Mouse (Mus musculus) 3134 (cell line): Measurements from ENCODE around the gene Taar9.
"Not testable (repeated sequence)": the region's sequence is repeated elsewhere in the genome, so short reads cannot be mapped to it uniquely, and the experiment has no call there.

ENCODE experiments used
- DNase-seq: peaks from one replicate; pipeline ENCODE4 v3.0.0-alpha.2; 2011; ENCODE audit warnings: low spot score; ENCODE audit not compliant: insufficient read length; ENCODE audit errors: extremely low read depth

Taar9 gene

DNA sequence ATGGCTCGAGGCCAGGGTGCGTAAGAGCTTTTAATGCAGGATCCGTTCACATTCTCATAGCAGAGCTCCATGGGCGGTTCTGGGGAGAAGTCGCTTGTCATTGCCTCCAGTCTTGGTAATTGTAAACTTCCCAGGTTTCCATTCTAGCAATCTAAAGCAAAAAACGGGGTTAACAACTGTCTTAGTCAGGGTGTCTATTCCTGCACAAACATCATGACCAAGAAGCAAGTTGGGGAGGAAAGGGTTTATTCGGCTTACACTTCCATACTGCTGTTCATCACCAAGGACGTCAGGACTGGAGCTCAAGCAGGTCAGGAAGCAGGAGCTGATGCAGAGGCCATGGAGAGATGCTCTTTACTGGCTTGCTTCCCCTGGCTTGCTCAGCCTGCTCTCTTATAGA, at the start of gene Taar9:
TSS of gene Taar9 (minus strand) at position 101 of the 400 bp plus-strand sequence.
- not testable (repeated sequence) for DNase-seq

DNA sequence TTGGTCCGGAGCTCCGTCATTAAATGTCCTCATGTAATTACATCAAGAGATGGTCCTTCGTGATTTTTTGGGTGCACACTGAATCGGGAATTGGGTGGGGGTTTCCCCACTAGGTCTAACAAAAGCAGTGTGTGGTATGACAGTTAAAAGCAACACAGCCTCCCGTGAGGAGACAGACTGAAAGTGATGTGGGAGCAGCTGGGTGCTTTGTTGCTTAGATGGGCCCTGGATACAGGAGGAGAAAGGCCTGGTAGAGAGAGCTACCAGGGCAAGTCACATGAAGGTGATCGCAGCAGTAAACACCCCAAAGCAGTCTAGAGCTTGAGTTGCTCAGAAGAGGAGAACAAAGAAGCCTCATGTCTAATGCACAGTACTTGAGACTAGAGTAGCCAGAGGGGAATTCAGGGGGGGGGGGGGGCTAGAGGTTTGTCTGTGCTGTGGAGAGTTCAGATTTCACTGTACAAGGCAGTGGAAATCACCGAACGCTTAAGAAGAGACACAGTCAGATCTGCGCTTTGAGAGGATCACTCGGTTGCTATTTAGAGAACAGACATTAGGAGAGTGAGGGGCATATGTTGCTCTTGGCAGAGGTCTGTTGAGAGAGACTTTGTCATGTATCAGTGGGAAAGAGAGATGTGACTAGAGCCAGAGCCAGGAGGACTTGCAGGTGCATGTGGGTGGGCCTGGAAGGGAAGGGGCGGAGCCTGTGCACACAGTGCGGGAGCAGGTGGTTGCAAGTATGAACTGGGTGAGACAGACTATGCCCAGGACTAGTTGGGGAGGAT, 49.3 kb upstream of the Taar9 start:
- peak; percentile 4 for DNase-seq

GRCm38 (mm10) chr10:24150086-24150485, 40.8 kb upstream of the Taar9 start:
- no peak for DNase-seq

DNA sequence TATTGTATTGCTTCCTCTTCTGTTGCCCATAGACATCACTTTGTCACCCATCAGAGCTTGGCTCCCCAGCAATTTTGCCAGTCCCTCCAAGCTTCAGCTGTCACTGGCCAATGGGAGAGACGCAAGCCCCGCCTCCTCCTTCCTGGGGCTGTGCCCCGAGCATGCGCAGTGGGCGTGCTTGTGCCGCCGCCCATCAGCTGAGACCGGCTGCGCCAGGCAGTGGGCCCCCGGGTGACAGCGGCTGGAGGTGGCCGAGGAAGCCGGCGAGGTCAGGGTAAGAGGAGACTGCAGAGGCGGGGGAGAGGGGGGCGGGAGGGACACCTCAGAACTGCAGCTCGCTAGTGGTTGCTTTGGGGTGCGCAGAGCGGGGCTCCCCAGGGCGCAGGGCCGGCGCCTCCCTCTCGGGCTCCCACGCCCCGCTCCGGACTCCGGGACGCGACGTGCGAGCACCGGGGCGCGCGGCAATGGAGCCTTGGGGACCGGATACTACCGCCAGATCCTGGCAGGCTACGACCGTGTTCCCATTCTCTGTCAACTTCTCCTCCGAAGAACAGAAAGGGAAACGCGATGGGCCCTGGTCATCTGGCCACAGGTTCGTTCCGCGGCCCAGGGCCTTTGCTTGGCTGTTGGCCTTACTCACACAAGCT, 39.9 kb upstream of the Taar9 start, which contains the start of gene Stx7:
TSS of gene Stx7 (plus strand) at position 168 of the 647 bp plus-strand sequence.
- peak; percentile 87 for DNase-seq

- DNase-seq = no peak
Measured at GRCm38 (mm10) chr10:24142735-24143134, 33.4 kb upstream of the Taar9 start.

- DNase-seq = no peak
Measured at GRCm38 (mm10) chr10:24138623-24139261, 29.4 kb upstream of the Taar9 start.

DNA sequence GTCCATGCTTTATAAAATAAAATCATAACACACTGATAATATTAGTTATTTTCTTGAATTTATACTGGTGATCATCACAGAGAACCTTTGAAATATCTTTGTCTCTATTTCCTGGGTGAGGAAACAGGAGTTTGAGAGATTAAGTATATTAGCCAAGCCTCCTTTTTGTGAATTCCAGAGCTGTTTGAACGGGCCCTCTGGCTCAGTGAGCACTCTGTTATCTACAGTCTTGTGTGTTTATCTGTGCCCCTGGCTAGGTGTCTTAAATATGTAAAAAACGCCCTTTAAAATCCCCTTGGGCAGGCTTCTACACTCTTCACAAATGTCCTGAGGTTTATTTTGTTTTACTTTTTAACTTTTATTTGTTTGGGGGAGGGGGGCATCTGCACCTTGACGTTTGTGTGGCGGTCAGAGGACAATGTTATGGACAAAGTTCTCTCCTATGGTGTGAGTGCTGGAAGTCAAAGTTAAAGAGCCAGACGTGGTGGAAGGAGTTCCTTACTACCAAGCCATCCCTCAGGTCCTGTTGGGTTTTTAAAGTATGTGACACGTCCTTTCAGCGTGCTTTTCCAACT, 24.8 kb upstream of the Taar9 start:
- DNase-seq = no peak

DNA sequence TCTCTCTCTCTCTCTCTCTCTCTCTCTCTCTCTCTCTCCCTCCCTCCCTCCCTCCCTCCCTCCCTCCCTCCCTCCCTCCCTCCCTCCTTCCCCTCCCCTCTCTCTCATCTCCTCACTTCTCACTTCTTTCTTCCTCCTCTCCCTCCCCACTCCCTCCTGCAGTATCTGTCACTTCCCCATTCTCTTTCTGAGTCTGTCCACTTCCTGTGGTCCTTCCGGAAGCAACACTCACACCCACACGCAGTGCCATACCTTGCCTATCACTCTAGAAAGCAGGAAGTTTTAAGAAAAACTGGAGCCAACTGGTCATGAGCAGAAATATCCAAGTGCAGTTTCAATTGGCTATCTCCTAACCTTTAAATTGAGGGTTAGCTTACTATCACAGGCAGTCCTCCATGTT, 23.8 kb upstream of the Taar9 start:
- no peak for DNase-seq

GRCm38 (mm10) chr10:24132273-24132672, 22.9 kb upstream of the Taar9 start:
- no peak for DNase-seq

DNA sequence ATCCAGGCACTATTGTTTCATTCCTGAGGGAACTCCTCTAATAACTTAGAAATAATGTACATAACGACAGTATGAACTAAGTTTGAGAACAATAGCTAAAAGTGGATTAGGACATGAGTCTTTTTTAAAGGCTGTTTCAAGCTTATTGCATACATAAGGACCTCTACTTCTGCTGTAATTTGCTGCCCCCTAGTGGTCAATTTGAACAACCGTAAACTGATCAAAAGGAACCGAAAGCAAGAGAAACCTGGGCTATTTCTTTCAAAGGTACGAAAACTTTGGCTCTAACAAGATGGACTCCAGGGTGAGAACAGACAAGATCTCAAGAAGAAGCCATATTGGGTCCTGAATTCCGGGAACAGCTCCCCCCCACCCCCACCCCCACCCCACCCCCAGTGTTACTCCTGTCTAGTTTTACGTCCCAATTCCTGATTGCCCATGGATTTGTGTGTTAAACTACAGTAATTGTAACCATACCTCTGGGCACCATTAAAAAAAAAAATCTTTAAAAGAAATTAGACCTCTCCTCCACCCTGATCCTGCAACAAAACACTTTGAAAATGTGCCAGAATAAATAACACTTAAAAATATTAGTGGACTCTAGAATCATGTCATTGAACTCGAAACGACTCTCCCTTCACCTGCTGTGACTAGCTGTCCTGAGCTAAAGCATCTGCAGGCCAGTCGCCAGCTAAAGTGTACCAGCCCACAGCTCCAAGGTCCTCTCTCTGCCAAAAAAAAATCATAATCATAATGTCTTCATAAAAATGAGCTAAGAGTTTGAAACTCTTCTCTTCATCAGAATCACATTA, 22.3 kb upstream of the Taar9 start:
- peak; percentile 57 for DNase-seq

- no peak for DNase-seq
Measured at GRCm38 (mm10) chr10:24111116-24111778, 1.9 kb upstream of the Taar9 start.

GRCm38 (mm10) chr10:24108236-24108635, 1.1 kb downstream of the Taar9 start:
- DNase-seq = no peak

DNA sequence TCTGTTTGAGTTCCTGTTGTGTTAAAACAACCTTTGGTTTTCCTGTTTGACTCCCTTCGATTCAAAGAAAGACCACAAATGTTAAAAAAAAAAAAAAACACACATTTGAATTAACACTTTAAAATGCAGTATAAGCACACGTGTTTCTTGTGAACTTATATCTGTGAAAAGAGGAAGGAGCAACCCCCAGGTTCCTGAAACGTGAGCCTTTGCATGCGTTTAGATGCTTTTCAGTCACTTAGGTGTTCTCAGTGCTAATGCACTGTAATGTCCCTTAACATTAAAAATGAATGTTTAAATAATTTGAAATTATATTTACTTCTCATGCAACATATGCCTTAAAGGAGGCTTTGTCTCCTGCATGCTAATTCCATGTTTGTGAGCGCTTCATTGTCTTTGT, 1.6 kb downstream of the Taar9 start:
- DNase-seq = no peak

GRCm38 (mm10) chr10:24103299-24103698, 6.0 kb downstream of the Taar9 start:
- DNase-seq = not testable (repeated sequence)

- DNase-seq = not testable (repeated sequence)
Measured at GRCm38 (mm10) chr10:24101812-24102211, 7.5 kb downstream of the Taar9 start, which contains the start of gene Taar8c. Gene Taar8c, minus strand, starts transcription at chr10:24101912.

DNA sequence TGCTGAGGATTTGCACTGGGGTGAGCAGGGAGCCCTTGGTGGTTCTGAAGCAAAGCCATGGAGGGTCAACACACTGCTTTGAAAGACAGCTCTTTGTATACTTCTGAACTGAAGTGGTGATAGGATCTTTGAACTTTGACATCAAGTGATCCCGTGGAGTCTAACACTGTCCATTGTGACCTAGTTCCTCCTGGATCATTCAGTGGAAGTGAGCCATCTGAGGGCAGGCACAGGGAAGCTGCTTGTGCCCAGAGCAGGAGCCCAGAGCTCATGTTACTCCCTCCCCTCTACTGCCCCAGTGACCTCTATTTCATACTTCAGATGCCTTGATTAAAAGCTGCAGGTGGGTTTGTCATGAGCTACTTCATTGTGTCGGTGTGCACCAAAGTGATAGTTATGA, 12.3 kb downstream of the Taar9 start:
- DNase-seq = not testable (repeated sequence)

DNA sequence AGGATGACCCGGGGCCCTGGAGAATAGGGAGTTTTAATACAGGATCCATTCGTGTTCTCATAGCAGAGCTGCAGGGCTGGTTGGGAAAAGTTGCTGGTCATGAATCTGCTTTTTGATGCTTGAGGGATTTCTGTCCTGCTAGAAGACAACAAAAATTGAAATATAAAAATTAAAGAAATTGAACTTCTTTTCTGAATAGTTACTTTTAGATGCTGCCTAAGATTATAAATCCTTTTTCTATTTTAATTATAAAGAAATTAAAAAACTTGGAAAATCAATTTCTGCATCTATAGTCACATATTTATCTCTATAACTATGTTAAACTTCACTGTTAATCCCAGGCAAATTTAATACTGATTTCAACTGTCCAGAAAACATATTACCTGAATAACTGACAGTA, 17.1 kb downstream of the Taar9 start, which contains the start of gene Taar8b:
TSS of gene Taar8b (minus strand) at position 101 of the 400 bp plus-strand sequence.
- no peak for DNase-seq

GRCm38 (mm10) chr10:24087168-24087567, 22.2 kb downstream of the Taar9 start:
- DNase-seq = no peak

DNA sequence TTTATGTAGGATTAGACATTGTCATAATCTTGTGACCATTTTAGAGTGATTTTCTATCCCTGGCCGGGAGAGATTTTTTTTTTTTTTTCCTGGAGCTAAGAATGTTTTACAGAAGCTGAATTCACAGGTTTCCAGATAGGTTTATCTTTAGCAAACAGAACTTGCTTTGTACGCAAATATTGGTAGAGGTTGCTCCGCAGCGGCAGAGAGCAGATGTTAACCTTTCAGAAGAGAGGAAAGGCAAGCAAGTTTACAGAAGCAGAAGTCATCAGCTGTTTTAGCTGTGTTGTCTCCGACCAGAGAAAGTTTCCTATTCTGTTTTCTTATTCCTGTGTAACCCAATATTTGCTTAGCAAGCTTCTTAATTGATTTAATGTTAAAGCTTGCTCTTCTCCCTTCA, 22.8 kb downstream of the Taar9 start:
- DNase-seq = no peak

DNA sequence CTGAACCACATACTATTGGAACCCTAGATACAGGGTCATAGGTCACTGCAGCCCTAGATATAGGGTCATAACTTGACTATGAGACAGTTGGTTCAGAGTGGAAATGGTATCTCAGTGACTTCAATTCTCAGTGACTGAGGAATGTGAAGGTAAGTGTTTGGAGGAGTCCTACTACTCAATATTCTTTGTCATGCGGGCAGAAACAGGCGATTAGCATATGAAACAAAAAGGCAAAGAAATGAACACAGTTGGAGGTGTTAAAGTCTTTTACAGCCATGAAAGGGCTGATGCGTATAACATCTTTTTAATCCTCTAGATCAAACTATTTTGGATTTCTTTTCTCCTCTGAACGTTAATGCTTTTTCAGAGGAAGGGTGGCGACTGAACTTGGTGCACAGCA, 23.4 kb downstream of the Taar9 start:
- DNase-seq = no peak
